Mouse (Mus musculus): Measurements from ENCODE around the gene Dapk2. TPM values are rescaled to one million over a fixed set of nuclear protein-coding genes. Genes with fewer than 3 reads are reported as not detected.

Gene Dapk2
- polyA plus RNA-seq, 1 experiment from 2014 or later: 3.6 TPM

- Histone ChIP-seq H3K36me3 (peaks cover 17% of the 10 kb centered on the region), H3K4me1 (peaks cover 36% of the 10 kb centered on the region), H3K4me3 (peak overlapping the region; percentile 86), H3K27me3 (ENCODE audit: low read depth, poor library complexity, severe bottlenecking) (no peaks in the 10 kb centered on the region), H3K27ac (peak overlapping the region; percentile 93), H3K9me3 (replicated peaks) (no peaks in the 10 kb centered on the region)
- 19% methylated on average over 33 of the region's 33 CpGs for WGBS
- DNase-seq (ENCODE audit: low spot score): peak; percentile 98
Measured at GRCm38 (mm10) chr9:66124681-66125542, 33.1 kb upstream of the Dapk2 start.

GRCm38 (mm10) chr9:66125543-66126455 lies 32.2 kb upstream of the Dapk2 start:
- Histone ChIP-seq H3K4me3 (peak overlapping the region; percentile 68), H3K9me3 (replicated peaks) (no peaks in the 10 kb centered on the region), H3K27ac (peak overlapping the region; percentile 93), H3K27me3 (ENCODE audit: low read depth, poor library complexity, severe bottlenecking) (no peaks in the 10 kb centered on the region), H3K4me1 (peaks cover 36% of the 10 kb centered on the region), H3K36me3 (peaks cover 26% of the 10 kb centered on the region)
- 63% methylated on average over 12 of the region's 12 CpGs for WGBS
- no peak for DNase-seq (ENCODE audit: low spot score)

- Histone ChIP-seq H3K36me3 (peaks cover 24% of the 10 kb centered on the region), H3K9me3 (replicated peaks) (no peaks in the 10 kb centered on the region), H3K4me3 (peak within 1 kb of the TSS; percentile 68), H3K4me1 (peaks cover 36% of the 10 kb centered on the region), H3K27ac (peak within 1 kb of the TSS; percentile 93), H3K27me3 (ENCODE audit: low read depth, poor library complexity, severe bottlenecking) (no peaks in the 10 kb centered on the region)
- WGBS: 2% methylated on average over 34 of the region's 34 CpGs
- DNase-seq (ENCODE audit: low spot score): peak; percentile 90
Measured at GRCm38 (mm10) chr9:66126456-66127192, 31.4 kb upstream of the Dapk2 start, which contains the start of the genes Snx1 and Ciao2a. Gene Snx1 (minus strand): TSS chr9:66126587. Gene Ciao2a (plus strand): TSS chr9:66126611.

- H3K36me3 ChIP-seq: peaks cover 23% of the 10 kb centered on the region
- H3K4me1 ChIP-seq: peaks cover 36% of the 10 kb centered on the region
- H3K4me3 ChIP-seq: peak overlapping the region; percentile 68
- no peak for DNase-seq (ENCODE audit: low spot score)
- H3K27me3 ChIP-seq (ENCODE audit: low read depth, poor library complexity, severe bottlenecking): no peaks in the 10 kb centered on the region
- H3K27ac ChIP-seq: peak overlapping the region; percentile 93
- 61% methylated on average over 6 of the region's 6 CpGs for WGBS
- H3K9me3 ChIP-seq (replicated peaks): no peaks in the 10 kb centered on the region
Measured at GRCm38 (mm10) chr9:66127193-66127546, 30.9 kb upstream of the Dapk2 start.

- DNase-seq (ENCODE audit: low spot score): no peak
- Histone ChIP-seq H3K27me3 (ENCODE audit: low read depth, poor library complexity, severe bottlenecking) (no peaks in the 10 kb centered on the region), H3K36me3 (peaks cover 25% of the 10 kb centered on the region), H3K4me1 (peaks cover 36% of the 10 kb centered on the region), H3K4me3 (peak overlapping the region; percentile 68; the same call in 1 of the 2 replicates), H3K27ac (no peak overlapping the region), H3K9me3 (replicated peaks) (no peaks in the 10 kb centered on the region)
- 96% methylated on average over 4 of the region's 4 CpGs for WGBS
Measured at GRCm38 (mm10) chr9:66127884-66128283, 30.1 kb upstream of the Dapk2 start.

- Histone ChIP-seq H3K27me3 (ENCODE audit: low read depth, poor library complexity, severe bottlenecking) (no peaks in the 10 kb centered on the region), H3K36me3 (peaks cover 59% of the 10 kb centered on the region), H3K4me1 (peaks cover 11% of the 10 kb centered on the region), H3K4me3 (no peak overlapping the region), H3K27ac (no peak overlapping the region), H3K9me3 (replicated peaks) (no peaks in the 10 kb centered on the region)
- WGBS: 100% methylated on average over 2 of the region's 2 CpGs
- DNase-seq (ENCODE audit: low spot score): no peak
Measured at GRCm38 (mm10) chr9:66131466-66131865, 26.6 kb upstream of the Dapk2 start.

- Histone ChIP-seq H3K4me3 (no peak overlapping the region), H3K4me1 (no peaks in the 10 kb centered on the region), H3K36me3 (peaks cover 90% of the 10 kb centered on the region), H3K9me3 (replicated peaks) (no peaks in the 10 kb centered on the region), H3K27me3 (ENCODE audit: low read depth, poor library complexity, severe bottlenecking) (no peaks in the 10 kb centered on the region), H3K27ac (no peak overlapping the region)
- 58% methylated on average over 4 of the region's 4 CpGs for WGBS
- DNase-seq (ENCODE audit: low spot score): no peak
Measured at GRCm38 (mm10) chr9:66135967-66136366, 22.1 kb upstream of the Dapk2 start.

GRCm38 (mm10) chr9:66138193-66138592 lies 19.8 kb upstream of the Dapk2 start:
- no peak for DNase-seq (ENCODE audit: low spot score)
- Histone ChIP-seq H3K27me3 (ENCODE audit: low read depth, poor library complexity, severe bottlenecking) (no peaks in the 10 kb centered on the region), H3K4me1 (no peaks in the 10 kb centered on the region), H3K27ac (no peak overlapping the region), H3K9me3 (replicated peaks) (no peaks in the 10 kb centered on the region), H3K36me3 (peaks cover 77% of the 10 kb centered on the region), H3K4me3 (no peak overlapping the region)
- WGBS: 95% methylated on average over 7 of the region's 7 CpGs

- no peak overlapping the region for H3K27ac ChIP-seq
- no peak overlapping the region for H3K4me3 ChIP-seq
- H3K9me3 ChIP-seq (replicated peaks): no peaks in the 10 kb centered on the region
- peaks cover 38% of the 10 kb centered on the region for H3K36me3 ChIP-seq
- no peaks in the 10 kb centered on the region for H3K27me3 ChIP-seq (ENCODE audit: low read depth, poor library complexity, severe bottlenecking)
- DNase-seq (ENCODE audit: low spot score): no peak
- 79% methylated on average over 1 of the region's 1 CpGs for WGBS
- no peaks in the 10 kb centered on the region for H3K4me1 ChIP-seq
Measured at GRCm38 (mm10) chr9:66142265-66142664, 15.8 kb upstream of the Dapk2 start.

GRCm38 (mm10) chr9:66144248-66144647 lies 13.8 kb upstream of the Dapk2 start:
- no peaks in the 10 kb centered on the region for H3K4me1 ChIP-seq
- peak; percentile 76 for DNase-seq (ENCODE audit: low spot score)
- no peaks in the 10 kb centered on the region for H3K9me3 ChIP-seq (replicated peaks)
- peaks cover 20% of the 10 kb centered on the region for H3K36me3 ChIP-seq
- no peak overlapping the region for H3K4me3 ChIP-seq
- WGBS: 6% methylated on average over 6 of the region's 6 CpGs
- H3K27me3 ChIP-seq (ENCODE audit: low read depth, poor library complexity, severe bottlenecking): no peaks in the 10 kb centered on the region
- H3K27ac ChIP-seq: no peak overlapping the region

GRCm38 (mm10) chr9:66146141-66146540 lies 11.9 kb upstream of the Dapk2 start:
- H3K27ac ChIP-seq: no peak overlapping the region
- no peaks in the 10 kb centered on the region for H3K27me3 ChIP-seq (ENCODE audit: low read depth, poor library complexity, severe bottlenecking)
- no peaks in the 10 kb centered on the region for H3K4me1 ChIP-seq
- H3K9me3 ChIP-seq (replicated peaks): no peaks in the 10 kb centered on the region
- no peak for DNase-seq (ENCODE audit: low spot score)
- 0 out of 2 replicates have a peak, but pooled peaks cover 3% of the 10 kb centered on the region for H3K36me3 ChIP-seq
- H3K4me3 ChIP-seq: no peak overlapping the region

- no peak for DNase-seq (ENCODE audit: low spot score)
- 65% methylated on average over 9 of the region's 9 CpGs for WGBS
- H3K27me3 ChIP-seq (ENCODE audit: low read depth, poor library complexity, severe bottlenecking): peaks cover 21% of the 10 kb centered on the region; the same call in 1 of the 2 replicates
- no peak overlapping the region for H3K4me3 ChIP-seq
- no peaks in the 10 kb centered on the region for H3K9me3 ChIP-seq (replicated peaks)
- no peak overlapping the region for H3K27ac ChIP-seq
- H3K4me1 ChIP-seq: peaks cover 2% of the 10 kb centered on the region; the same call in 1 of the 2 replicates
- no peaks in the 10 kb centered on the region for H3K36me3 ChIP-seq
Measured at GRCm38 (mm10) chr9:66152011-66152410, 6.0 kb upstream of the Dapk2 start.
